Mouse (Mus musculus) layer of hippocampus, adult 11-12 months (tissue): ENCODE data around the gene Zfp36l2.

Source experiments
- DNase-seq: peaks from one replicate; pipeline ENCODE4 v3.0.0; 2022; ENCODE audit warnings: low spot score

Zfp36l2 gene

DNA sequence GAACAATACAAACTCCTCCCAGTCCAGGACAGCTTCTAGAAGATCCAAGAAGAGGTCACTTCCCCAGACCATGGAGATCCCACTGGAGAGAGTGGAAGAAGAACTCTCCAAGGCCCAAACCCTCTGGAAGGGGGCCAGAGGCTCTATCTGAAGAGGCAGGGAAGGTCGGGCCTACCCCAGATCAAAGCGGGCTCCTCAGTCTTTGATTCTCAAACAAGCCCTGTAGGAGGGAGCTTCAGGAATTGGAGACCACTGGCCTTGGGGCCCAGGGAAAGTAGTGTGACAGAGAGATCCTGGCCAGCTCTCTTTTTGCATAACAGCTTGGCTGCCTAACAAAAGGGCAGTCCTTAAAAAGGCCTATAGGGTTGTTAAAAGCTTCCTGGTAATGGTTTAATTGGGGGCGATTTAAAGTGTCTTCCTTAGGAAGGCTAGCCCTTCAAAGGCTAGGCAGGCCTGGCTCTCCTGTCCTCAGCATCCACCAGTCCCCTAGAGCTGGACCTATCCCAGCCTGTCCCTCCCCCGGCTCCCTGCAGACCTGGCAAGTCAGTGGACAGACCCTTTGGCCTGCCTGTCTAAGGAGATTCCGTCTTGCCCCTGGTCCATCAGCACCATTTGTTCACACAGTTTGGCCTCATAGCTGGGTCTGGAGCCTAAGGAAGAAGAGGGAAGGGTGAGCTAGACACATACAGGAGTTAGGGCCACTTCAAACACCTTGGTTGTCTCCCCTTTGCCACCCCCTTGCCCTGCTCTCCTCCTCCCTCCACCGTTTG is 35.4 kb downstream of the Zfp36l2 start:
- DNase-seq: no peak

DNA sequence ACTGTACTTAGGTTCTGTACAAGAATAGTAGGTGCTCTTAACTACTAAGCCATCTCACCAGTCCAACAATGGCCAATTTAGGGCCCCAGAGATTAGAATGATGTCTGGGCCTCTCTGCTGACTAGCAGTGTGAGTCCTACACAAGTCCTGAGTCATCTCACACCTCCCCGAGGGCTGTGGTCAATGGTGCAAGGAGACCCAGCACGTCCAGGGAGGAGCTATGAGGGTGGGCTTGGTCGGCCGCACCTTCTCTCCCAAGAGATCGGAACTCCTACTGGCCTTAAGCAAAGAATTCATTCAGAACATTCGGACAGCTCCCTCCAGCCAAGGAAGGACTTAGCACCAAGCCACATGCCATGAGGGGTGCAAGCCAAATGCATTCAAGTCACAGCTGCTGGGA is 36.4 kb downstream of the Zfp36l2 start:
- no peak for DNase-seq

GRCm38 (mm10) chr17:84150291-84150690 is 37.5 kb downstream of the Zfp36l2 start:
- no peak for DNase-seq

DNA sequence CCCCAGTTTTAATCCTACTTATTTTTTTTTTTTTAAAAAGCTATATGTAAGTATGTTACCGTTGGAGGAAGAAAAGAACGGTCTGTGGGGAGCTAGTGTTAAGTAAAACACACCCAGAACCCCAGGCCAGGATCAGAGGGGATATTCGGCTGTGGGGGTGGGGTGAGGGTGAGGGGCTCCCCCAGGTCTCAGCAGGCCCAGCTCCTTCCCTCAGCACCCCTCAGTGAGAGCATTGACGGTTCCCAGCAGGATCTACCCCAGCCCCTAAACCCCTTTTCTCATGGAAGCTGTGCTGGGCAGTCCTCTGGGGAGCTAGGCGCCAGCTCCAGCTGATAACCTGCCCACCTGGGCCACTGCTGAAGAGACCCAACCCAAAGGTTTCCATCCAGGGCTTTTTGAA is 38.2 kb downstream of the Zfp36l2 start:
- no peak for DNase-seq

GRCm38 (mm10) chr17:84148499-84149484 is 39.0 kb downstream of the Zfp36l2 start:
- DNase-seq: peak; percentile 82

- no peak for DNase-seq
Observed at GRCm38 (mm10) chr17:84147183-84148108, 40.3 kb downstream of the Zfp36l2 start.

GRCm38 (mm10) chr17:84146458-84147182 is 41.1 kb downstream of the Zfp36l2 start:
- DNase-seq: no peak

DNA sequence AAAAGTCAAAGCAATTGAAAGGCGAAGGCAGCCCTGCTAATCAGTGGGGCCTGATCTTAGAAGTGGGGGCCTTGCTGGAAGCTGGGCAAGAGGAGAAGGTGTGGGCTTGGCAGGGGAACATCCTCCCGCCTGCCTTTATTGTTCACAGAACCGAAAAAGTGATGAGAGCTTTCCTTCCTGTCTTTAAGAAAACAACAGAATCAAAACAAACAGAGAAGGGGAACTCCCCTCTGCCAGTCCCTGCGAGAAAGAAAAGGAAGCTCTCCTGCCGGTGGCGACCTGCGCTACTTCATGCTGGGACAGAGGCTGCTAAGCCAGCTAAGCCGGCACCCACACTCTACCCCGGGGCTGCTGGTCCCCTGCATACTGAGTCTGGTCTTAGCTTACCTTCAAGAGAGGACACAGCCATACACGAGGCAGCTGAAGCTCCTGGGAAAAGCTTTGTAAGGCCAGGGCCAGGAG is 41.9 kb downstream of the Zfp36l2 start:
- DNase-seq: peak; percentile 22

GRCm38 (mm10) chr17:84144762-84145599 is 42.8 kb downstream of the Zfp36l2 start:
- no peak for DNase-seq

- no peak for DNase-seq
Observed at GRCm38 (mm10) chr17:84144130-84144529, 43.6 kb downstream of the Zfp36l2 start.

- DNase-seq: no peak
Observed at GRCm38 (mm10) chr17:84143219-84143844, 44.4 kb downstream of the Zfp36l2 start.

GRCm38 (mm10) chr17:84141691-84142090 is 46.1 kb downstream of the Zfp36l2 start:
- no peak for DNase-seq

DNA sequence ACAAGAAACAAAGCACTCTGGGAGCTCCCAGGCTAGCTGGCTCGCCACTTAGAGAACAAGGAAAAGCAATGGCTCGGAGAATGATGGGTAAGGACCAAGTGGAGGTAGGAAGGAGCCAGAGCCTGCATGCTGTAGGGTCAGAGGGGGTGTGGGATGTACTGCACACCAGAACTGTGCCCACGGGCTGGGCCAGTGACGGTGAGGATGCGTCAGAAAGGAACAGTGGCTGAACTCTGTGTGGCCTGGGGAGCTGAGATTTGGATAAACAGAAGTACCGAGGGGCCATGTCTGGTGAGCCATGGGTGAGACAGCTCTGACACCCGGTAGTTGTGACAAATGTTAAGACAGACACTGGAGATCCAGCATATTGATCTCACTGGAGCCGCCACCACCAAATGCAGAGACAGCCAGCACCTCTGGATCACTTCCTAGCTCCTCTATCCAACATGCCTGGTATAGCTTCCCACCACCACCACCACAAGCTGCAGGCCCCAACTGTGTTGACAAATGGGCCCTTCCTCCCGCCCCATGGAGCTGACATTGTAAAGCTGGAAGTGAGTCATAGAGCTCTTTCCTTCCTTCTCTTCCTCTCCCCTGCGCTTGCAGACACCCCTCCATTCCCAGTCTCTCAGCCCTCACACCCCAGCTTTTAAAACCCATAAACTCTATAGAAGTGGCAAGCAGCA is 46.8 kb downstream of the Zfp36l2 start:
- DNase-seq: peak; percentile 32

DNA sequence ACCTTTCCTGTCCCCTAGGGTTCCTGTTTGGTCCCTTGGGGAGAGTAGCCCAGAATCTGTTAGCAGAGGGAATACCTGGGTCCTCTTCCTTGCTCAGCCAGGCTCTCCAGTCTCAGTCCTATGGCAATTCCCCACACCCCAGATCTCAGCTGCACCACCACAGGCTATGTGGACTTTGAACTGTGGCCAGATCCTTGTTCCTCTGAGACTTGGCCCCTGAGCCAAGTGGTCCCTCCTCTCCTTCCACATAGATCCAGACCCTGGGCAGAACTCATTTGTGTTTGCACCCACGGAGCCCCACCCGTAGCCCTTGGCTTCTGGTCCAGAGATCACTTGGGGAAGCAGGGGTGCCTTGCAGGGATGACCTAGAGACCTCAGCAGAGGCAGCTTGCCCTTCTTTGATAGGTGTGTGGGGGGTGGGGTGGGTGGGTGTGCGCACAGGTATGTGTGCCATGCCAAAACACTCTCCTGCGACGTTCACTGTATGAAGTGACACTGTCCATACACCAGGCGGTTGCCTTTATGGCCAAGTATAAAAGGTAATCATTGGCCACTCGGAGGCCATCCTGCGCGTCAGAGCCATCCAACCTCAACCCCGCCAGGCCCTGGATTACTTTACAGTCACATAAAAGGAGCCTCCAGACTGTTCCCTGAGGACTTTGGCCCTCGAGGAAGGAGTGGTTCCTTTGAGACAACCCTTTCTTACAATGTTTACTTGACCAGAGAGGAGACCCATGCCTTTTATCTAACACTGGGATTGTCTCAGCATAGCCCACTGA is 50.2 kb downstream of the Zfp36l2 start:
- DNase-seq: no peak

- DNase-seq: no peak
Observed at GRCm38 (mm10) chr17:84136669-84137392, 50.9 kb downstream of the Zfp36l2 start.

DNA sequence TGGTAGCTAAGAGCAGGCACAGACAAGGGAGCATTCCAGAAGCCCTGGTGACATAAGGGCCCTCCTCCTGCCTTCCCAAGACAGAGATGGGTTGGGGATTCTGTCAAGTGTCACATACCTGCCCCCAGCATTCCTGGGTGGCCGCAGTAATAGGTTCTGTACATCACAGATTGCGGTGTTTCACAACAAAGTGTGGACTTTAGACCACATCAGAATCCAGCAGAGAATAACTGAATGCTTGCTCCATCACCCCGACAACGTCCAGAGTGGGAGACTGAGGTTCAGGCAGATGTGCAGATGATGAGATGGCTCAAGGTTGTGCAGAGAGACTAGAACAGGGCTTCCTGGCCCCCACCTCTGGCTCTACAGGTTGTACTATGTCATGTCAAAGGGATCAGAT is 51.5 kb downstream of the Zfp36l2 start:
- no peak for DNase-seq

DNA sequence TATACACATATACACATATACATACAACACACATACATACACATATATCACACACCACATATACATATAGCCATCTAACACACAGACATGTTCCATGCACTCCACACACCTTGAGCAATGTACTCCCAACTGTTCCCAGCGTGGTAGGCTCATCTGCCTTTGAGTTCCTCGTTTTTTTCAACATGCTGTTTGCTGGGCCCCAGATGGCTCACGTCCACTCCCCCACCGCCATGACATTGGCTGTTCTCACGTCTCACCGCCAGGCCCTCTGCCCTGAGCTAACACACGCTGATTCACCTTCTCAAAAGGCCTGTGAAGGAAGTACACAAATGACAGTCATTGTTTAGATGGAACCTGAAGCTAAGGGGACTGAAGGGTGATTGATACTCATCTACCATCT is 52.5 kb downstream of the Zfp36l2 start:
- no peak for DNase-seq
